Mouse (Mus musculus) bone marrow, adult 2 months (tissue): ENCODE data around the gene Kirrel3.

Source experiments
- CTCF ChIP-seq: fragments of 200-500 bp; IDR thresholded peaks from 2 replicates; pipeline ENCODE4 v1.5.1; 2011; ENCODE audit warnings: low read length, control low read depth; ENCODE audit not compliant: control insufficient read depth, insufficient read depth
- POLR2A ChIP-seq: fragments of 200-500 bp; IDR thresholded peaks from 2 replicates; pipeline ENCODE4 v1.6.1; 2011; ENCODE audit warnings: low read depth, mild to moderate bottlenecking, control low read depth, low read length, borderline replicate concordance; ENCODE audit not compliant: control insufficient read depth

DNA sequence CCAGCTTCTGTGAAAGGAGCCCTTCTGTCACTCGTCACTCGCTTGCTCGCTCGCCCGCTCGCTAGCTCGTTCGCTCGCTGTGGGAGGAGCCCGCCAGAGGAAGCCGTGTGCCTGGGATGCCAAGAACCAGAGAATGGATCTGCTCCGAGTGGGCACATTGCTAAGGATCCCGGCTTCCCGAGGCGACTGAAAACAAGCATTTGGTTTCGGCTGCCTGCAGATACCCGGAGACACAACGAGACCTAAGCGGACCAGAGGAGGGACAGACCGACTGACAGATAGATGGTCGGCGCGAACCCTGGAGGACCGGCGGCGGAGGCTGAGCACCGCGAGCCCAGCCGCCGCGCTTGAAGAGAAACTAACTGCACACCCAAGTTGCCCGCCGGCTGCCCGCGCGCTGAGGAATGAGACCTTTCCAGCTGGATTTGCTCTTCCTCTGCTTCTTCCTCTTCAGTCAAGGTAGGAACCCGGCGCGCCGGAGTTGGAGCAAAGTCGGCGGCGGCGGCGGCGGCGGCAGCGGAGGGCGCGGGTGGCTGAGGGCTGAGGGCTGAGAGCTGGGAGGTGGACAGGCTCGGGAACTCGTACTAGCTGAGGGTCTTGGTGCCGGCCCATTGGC, 3.1 kb downstream of the Kirrel3 start:
- TF ChIP-seq CTCF (no peak), POLR2A (no peak)
